Mouse (Mus musculus): ENCODE results near the gene Tbr1. TPM values are rescaled to one million over a fixed set of nuclear protein-coding genes. Genes with fewer than 3 reads are reported as not detected.

Tbr1 gene
- polyA plus RNA-seq, 1 experiment: 0.22 TPM

GRCm38 (mm10) chr2:61780794-61781193 lies 21.9 kb upstream of the Tbr1 start:
- H3K27me3 ChIP-seq (ENCODE audit: control insufficient read depth, insufficient read depth, low read length): no peaks in the 10 kb centered on the region
- no peaks in the 10 kb centered on the region for H3K4me1 ChIP-seq (replicated peaks; ENCODE audit: control insufficient read depth, insufficient read depth, low read length)
- no peak for DNase-seq
- no peak overlapping the region for H3K4me3 ChIP-seq (ENCODE audit: control insufficient read depth, insufficient read depth, low read length)
- H3K36me3 ChIP-seq (ENCODE audit: control insufficient read depth, insufficient read depth, low read length): peaks cover 19% of the 10 kb centered on the region
- H3K27ac ChIP-seq (ENCODE audit: control insufficient read depth, insufficient read depth, low read length): no peak overlapping the region
- TF ChIP-seq CTCF (IDR thresholded peaks at IDR 0.05; ENCODE audit: borderline replicate concordance, control insufficient read depth, extremely low read depth, insufficient read depth, low read length, poor library complexity) (no peak), POLR2A (IDR thresholded peaks at IDR 0.05; ENCODE audit: control insufficient read depth, extremely low read depth, insufficient read depth, low read length, poor library complexity) (no peak)

GRCm38 (mm10) chr2:61794960-61795359 lies 7.8 kb upstream of the Tbr1 start:
- 96% methylated on average over 5 of the region's 5 CpGs for WGBS
- Histone ChIP-seq H3K4me3 (ENCODE audit: control insufficient read depth, insufficient read depth, low read length) (no peak overlapping the region), H3K27me3 (ENCODE audit: control insufficient read depth, insufficient read depth, low read length) (no peaks in the 10 kb centered on the region), H3K36me3 (ENCODE audit: control insufficient read depth, insufficient read depth, low read length) (peaks cover 7% of the 10 kb centered on the region; the same call in 1 of the 2 replicates), H3K27ac (ENCODE audit: control insufficient read depth, insufficient read depth, low read length) (no peak overlapping the region), H3K4me1 (replicated peaks; ENCODE audit: control insufficient read depth, insufficient read depth, low read length) (no peaks in the 10 kb centered on the region)
- TF ChIP-seq CTCF (IDR thresholded peaks at IDR 0.05; ENCODE audit: borderline replicate concordance, control insufficient read depth, extremely low read depth, insufficient read depth, low read length, poor library complexity) (no peak), POLR2A (IDR thresholded peaks at IDR 0.05; ENCODE audit: control insufficient read depth, extremely low read depth, insufficient read depth, low read length, poor library complexity) (no peak)
- no peak for DNase-seq

GRCm38 (mm10) chr2:61798048-61798447 lies 4.7 kb upstream of the Tbr1 start:
- Histone ChIP-seq H3K27me3 (ENCODE audit: control insufficient read depth, insufficient read depth, low read length) (no peaks in the 10 kb centered on the region; the same call in 1 of the 2 replicates), H3K27ac (ENCODE audit: control insufficient read depth, insufficient read depth, low read length) (no peak overlapping the region), H3K36me3 (ENCODE audit: control insufficient read depth, insufficient read depth, low read length) (peaks cover 11% of the 10 kb centered on the region; the same call in 1 of the 2 replicates), H3K4me1 (replicated peaks; ENCODE audit: control insufficient read depth, insufficient read depth, low read length) (no peaks in the 10 kb centered on the region), H3K4me3 (ENCODE audit: control insufficient read depth, insufficient read depth, low read length) (no peak overlapping the region)
- no peak for TF ChIP-seq CTCF (IDR thresholded peaks at IDR 0.05; ENCODE audit: borderline replicate concordance, control insufficient read depth, extremely low read depth, insufficient read depth, low read length, poor library complexity)
- no peak for TF ChIP-seq POLR2A (IDR thresholded peaks at IDR 0.05; ENCODE audit: control insufficient read depth, extremely low read depth, insufficient read depth, low read length, poor library complexity)
- DNase-seq: no peak
- WGBS: 95% methylated on average over 1 of the region's 1 CpGs

GRCm38 (mm10) chr2:61803443-61804367 lies 975 bp downstream of the Tbr1 start:
- DNase-seq: peak; percentile 22
- Histone ChIP-seq H3K4me1 (replicated peaks; ENCODE audit: control insufficient read depth, insufficient read depth, low read length) (0 out of 2 replicates have a peak, but pooled peaks cover 7% of the 10 kb centered on the region), H3K4me3 (ENCODE audit: control insufficient read depth, insufficient read depth, low read length) (no peak overlapping the region), H3K36me3 (ENCODE audit: control insufficient read depth, insufficient read depth, low read length) (peaks cover 7% of the 10 kb centered on the region; the same call in 1 of the 2 replicates), H3K27ac (ENCODE audit: control insufficient read depth, insufficient read depth, low read length) (no peak overlapping the region), H3K27me3 (ENCODE audit: control insufficient read depth, insufficient read depth, low read length) (peaks cover 27% of the 10 kb centered on the region)
- WGBS: 5% methylated on average over 29 of the region's 29 CpGs
- TF ChIP-seq POLR2A (IDR thresholded peaks at IDR 0.05; ENCODE audit: control insufficient read depth, extremely low read depth, insufficient read depth, low read length, poor library complexity) (no peak), CTCF (IDR thresholded peaks at IDR 0.05; ENCODE audit: borderline replicate concordance, control insufficient read depth, extremely low read depth, insufficient read depth, low read length, poor library complexity) (no peak)

GRCm38 (mm10) chr2:61804382-61804840 lies 1.7 kb downstream of the Tbr1 start:
- 0 out of 2 replicates have a peak, but pooled peaks cover 7% of the 10 kb centered on the region for H3K4me1 ChIP-seq (replicated peaks; ENCODE audit: control insufficient read depth, insufficient read depth, low read length)
- TF ChIP-seq CTCF (IDR thresholded peaks at IDR 0.05; ENCODE audit: borderline replicate concordance, control insufficient read depth, extremely low read depth, insufficient read depth, low read length, poor library complexity) (no peak), POLR2A (IDR thresholded peaks at IDR 0.05; ENCODE audit: control insufficient read depth, extremely low read depth, insufficient read depth, low read length, poor library complexity) (no peak)
- peaks cover 7% of the 10 kb centered on the region; the same call in 1 of the 2 replicates for H3K36me3 ChIP-seq (ENCODE audit: control insufficient read depth, insufficient read depth, low read length)
- H3K27ac ChIP-seq (ENCODE audit: control insufficient read depth, insufficient read depth, low read length): no peak overlapping the region
- WGBS: 6% methylated on average over 10 of the region's 10 CpGs
- no peak for DNase-seq
- no peak overlapping the region for H3K4me3 ChIP-seq (ENCODE audit: control insufficient read depth, insufficient read depth, low read length)
- peaks cover 28% of the 10 kb centered on the region for H3K27me3 ChIP-seq (ENCODE audit: control insufficient read depth, insufficient read depth, low read length)

GRCm38 (mm10) chr2:61804841-61805540 lies 2.3 kb downstream of the Tbr1 start:
- 0 out of 2 replicates have a peak, but pooled peaks cover 7% of the 10 kb centered on the region for H3K4me1 ChIP-seq (replicated peaks; ENCODE audit: control insufficient read depth, insufficient read depth, low read length)
- peaks cover 4% of the 10 kb centered on the region; the same call in 1 of the 2 replicates for H3K36me3 ChIP-seq (ENCODE audit: control insufficient read depth, insufficient read depth, low read length)
- no peak for TF ChIP-seq CTCF (IDR thresholded peaks at IDR 0.05; ENCODE audit: borderline replicate concordance, control insufficient read depth, extremely low read depth, insufficient read depth, low read length, poor library complexity)
- TF ChIP-seq POLR2A (IDR thresholded peaks at IDR 0.05; ENCODE audit: control insufficient read depth, extremely low read depth, insufficient read depth, low read length, poor library complexity): no peak
- no peak for DNase-seq
- no peak overlapping the region for H3K27ac ChIP-seq (ENCODE audit: control insufficient read depth, insufficient read depth, low read length)
- no peak overlapping the region for H3K4me3 ChIP-seq (ENCODE audit: control insufficient read depth, insufficient read depth, low read length)
- peaks cover 29% of the 10 kb centered on the region for H3K27me3 ChIP-seq (ENCODE audit: control insufficient read depth, insufficient read depth, low read length)
- 10% methylated on average over 39 of the region's 39 CpGs for WGBS

Measured in thymus, adult 2 months (tissue).